Mouse (Mus musculus) thymus, postnatal 14 days (tissue): ENCODE measurements around the gene Zfand2b.

ENCODE experiments used
- DNase-seq: peaks from one replicate; pipeline ENCODE4 v3.0.0; 2021

Gene Zfand2b

GRCm38 (mm10) chr1:75215785-75216184 lies 47.3 kb downstream of the Zfand2b start:
- peak; percentile 8 for DNase-seq

GRCm38 (mm10) chr1:75216797-75217585 lies 48.5 kb downstream of the Zfand2b start:
- DNase-seq = peak; percentile 39

- no peak for DNase-seq
These were observed 49.4 kb downstream of the Zfand2b start for GRCm38 (mm10) chr1:75217893-75218226.

GRCm38 (mm10) chr1:75218227-75219001 lies 50.0 kb downstream of the Zfand2b start:
- DNase-seq = peak; percentile 77

GRCm38 (mm10) chr1:75219078-75219477 lies 50.6 kb downstream of the Zfand2b start:
- peak; percentile 98 for DNase-seq

GRCm38 (mm10) chr1:75219531-75219930 lies 51.1 kb downstream of the Zfand2b start, which contains the start of gene Tuba4a:
Gene Tuba4a, minus strand, starts transcription at chr1:75219865.
- peak; percentile 64 for DNase-seq
